Mouse (Mus musculus): ENCODE data around the gene Scd2.

DNA sequence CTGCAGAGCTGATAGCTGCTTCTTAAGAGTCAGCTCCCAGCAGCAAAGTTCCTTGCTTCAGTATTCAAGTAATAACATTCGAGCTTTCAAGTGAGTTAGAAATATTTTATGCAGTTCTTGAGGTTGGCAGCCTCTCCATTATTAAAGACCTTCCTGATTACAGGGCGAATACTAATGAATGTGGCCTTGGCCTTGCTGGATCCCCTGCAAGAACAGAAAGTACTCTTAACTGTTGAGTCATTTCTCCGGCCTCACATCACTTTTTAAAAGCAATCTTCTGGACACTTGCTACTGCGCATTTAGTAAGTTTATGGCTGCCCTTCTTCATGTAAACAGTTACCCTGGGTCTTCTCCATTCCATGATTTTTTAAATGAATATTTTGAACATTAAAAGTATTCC is 27.7 kb downstream of the Scd2 start:
- TF ChIP-seq CTCF (IDR thresholded peaks at IDR 0.05; ENCODE audit: extremely low read depth, insufficient read depth, low read length) (no peak), POLR2A (IDR thresholded peaks at IDR 0.05; ENCODE audit: extremely low read depth, insufficient read depth, low read length) (no peak)
